Mouse (Mus musculus) forebrain, postnatal 0 days (tissue): ENCODE measurements around the gene Spg11. TPM values are rescaled to one million over a fixed set of nuclear protein-coding genes. Genes with fewer than 3 reads are reported as not detected.

Experiments
- ATAC-seq: fragments of 200-750 bp; cut with Nextera tagmentation; 2 replicates; pipeline ENCODE4 v1.8.0; 2017; ENCODE audit warnings: mild to moderate bottlenecking, moderate library complexity
- DNase-seq: peaks from one replicate; pipeline ENCODE4 v3.0.0-alpha.2; 2015
- H3K27ac ChIP-seq: fragments of 300-500 bp; sonication (generic); 2 replicates; pipeline ENCODE4 v1.5.1; 2014; ENCODE audit warnings: low read depth, mild to moderate bottlenecking, antibody characterized with exemption, low read length, moderate library complexity, mixed read lengths
- H3K27me3 ChIP-seq: fragments of 300-500 bp; sonication (generic); 2 replicates; pipeline ENCODE4 v1.6.1; 2014; ENCODE audit warnings: mild to moderate bottlenecking, low read length, mixed read lengths; ENCODE audit not compliant: insufficient read depth
- H3K36me3 ChIP-seq: fragments of 300-500 bp; sonication (generic); 2 replicates; pipeline ENCODE4 v1.6.1; 2014; ENCODE audit warnings: mild to moderate bottlenecking, moderate library complexity; ENCODE audit not compliant: insufficient read depth
- H3K4me1 ChIP-seq: fragments of 300-500 bp; sonication (generic); 2 replicates; pipeline ENCODE4 v1.6.1; 2014; ENCODE audit warnings: antibody characterized with exemption; ENCODE audit not compliant: insufficient read depth
- H3K4me2 ChIP-seq: fragments of 300-500 bp; sonication (generic); 2 replicates; pipeline ENCODE4 v1.6.1; 2014; ENCODE audit warnings: low read depth, mild to moderate bottlenecking, moderate library complexity
- H3K4me3 ChIP-seq: fragments of 300-500 bp; sonication (generic); 2 replicates; pipeline ENCODE4 v1.5.1; 2014; ENCODE audit warnings: low read depth, low read length, mixed read lengths
- H3K9ac ChIP-seq: fragments of 300-500 bp; sonication (generic); 2 replicates; pipeline ENCODE4 v1.6.1; 2014; ENCODE audit warnings: mild to moderate bottlenecking
- H3K9me3 ChIP-seq: fragments of 300-500 bp; sonication (generic); 2 replicates; pipeline ENCODE4 v1.6.1; 2016; ENCODE audit warnings: low read length
- CTCF ChIP-seq: sonication (generic); IDR thresholded peaks from 2 replicates; pipeline ENCODE4 v1.5.1; 2016; ENCODE audit warnings: antibody characterized with exemption, control low read depth, low read depth
- WGBS: fragments of 180-500 bp; shearing (Covaris S2); extraction: QIAGEN DNeasy Blood & Tissue Kit; methylation state at CpG from one replicate; pipeline ENCODE4 v1.1.7; 2014; 5-methylcytosine and 5-hydroxymethylcytosine counted together
- polyA plus RNA-seq: library from polyadenylated mRNA; unstranded; fragments of >200 nt; fragmentation: Nextera tagmentation; extraction: Ambion mirVana; gene quantifications from 2 replicates; pipeline ENCODE4 v1.2.1, GENCODE M21; 2015
- total RNA-seq: library from RNA; depleted of rRNA; stranded (reverse); fragments of >200 nt; gene quantifications from 2 replicates; pipeline ENCODE4 v1.2.3, GENCODE M21; 2014; rRNA removed

Gene Spg11
- total RNA-seq: 18.3 and 22.7 TPM in 2 replicates
- polyA plus RNA-seq: 2.7 and 4.5 TPM in 2 replicates

DNA sequence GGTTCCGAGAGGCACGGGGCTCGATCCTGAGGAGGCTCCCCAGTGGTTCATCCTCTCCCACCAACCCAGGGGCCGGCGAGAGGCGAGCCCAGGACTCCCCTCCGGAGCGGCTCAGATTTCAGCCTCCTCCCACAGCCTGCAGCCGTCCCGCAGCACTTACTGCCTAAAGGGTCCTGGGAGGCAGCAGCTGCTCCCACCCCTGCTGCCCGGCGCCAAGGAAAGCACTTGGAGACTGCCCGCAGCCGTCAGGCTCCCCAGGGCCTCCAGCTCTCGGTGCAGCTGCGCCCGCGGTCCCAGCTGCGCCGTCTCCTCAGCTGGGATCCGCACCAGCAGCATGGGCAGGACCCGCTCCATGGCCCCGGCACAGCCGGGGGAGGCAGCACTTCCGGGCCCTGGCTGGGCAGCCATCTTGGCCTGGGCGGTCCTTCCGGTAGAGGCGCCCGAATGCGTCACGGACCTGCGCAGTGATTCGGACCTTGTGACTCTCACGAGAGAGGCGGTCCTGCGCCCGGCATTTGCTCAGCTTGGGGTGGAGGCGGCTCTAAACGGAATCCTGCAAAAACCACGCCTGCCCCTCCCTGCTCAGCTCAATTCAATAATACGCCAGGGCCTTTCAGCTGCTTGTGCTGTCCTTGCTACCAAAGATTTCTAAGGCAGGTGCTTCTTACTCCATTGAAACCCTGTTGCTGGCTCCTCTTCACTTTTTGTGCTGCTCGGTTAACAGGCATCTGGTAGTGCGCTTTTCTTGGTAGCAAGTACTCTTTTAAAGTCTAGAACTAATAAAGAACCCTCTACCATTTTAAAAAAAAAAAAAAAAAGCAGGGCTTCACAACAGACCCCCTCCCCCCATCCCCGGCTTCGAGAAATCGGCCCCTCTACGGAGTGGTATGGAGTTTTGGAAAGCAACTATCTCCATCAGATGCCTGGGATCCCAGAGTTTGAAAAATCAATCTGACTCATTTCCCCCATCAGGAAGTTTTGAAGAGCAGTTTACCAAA is at the start of gene Spg11:
Gene Spg11 (minus strand): TSS at position 426 of the 998 bp plus-strand sequence.
- Histone ChIP-seq H3K9me3 (no peaks in the 10 kb centered on the region), H3K27me3 (no peaks in the 10 kb centered on the region), H3K4me2 (peak within 1 kb of the TSS; percentile 68), H3K4me3 (peak within 1 kb of the TSS; percentile 82), H3K9ac (peak within 1 kb of the TSS; percentile 96), H3K36me3 (peaks cover 11% of the 10 kb centered on the region), H3K27ac (peak within 1 kb of the TSS; percentile 94), H3K4me1 (peaks cover 7% of the 10 kb centered on the region)
- peak; percentile 99 for ATAC-seq
- peak; percentile 43 for TF ChIP-seq CTCF
- 1% methylated on average over 47 of the region's 47 CpGs for WGBS
- DNase-seq: peak; percentile 98

DNA sequence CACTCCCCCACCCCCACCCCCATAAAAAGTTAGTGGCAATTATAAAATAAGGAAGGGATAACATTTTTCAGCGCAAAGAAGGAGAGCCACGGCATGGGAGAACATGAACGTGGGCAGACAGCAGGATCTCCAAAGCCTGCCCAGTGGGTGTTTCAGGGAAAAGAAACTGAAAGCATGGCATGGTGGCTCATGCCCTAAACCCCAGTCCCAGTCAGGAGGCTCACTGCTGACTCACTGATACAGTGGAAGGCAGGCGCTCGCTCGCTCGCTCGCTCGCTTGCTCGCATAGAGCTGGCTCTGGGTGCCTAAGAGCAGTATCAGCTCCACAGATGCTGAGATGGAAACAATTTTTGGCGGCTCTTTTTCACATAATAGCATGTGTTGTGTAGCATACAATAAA is 46.1 kb upstream of the Spg11 start:
- H3K9me3 ChIP-seq: no peaks in the 10 kb centered on the region
- 80% methylated on average over 11 of the region's 11 CpGs for WGBS
- no peak for TF ChIP-seq CTCF
- no peaks in the 10 kb centered on the region for H3K36me3 ChIP-seq
- H3K4me3 ChIP-seq: no peak overlapping the region
- no peaks in the 10 kb centered on the region for H3K4me1 ChIP-seq
- H3K4me2 ChIP-seq: no peak overlapping the region
- DNase-seq: no peak
- H3K27ac ChIP-seq: no peak overlapping the region
- H3K27me3 ChIP-seq: no peaks in the 10 kb centered on the region
- ATAC-seq: no peak
- H3K9ac ChIP-seq: no peak overlapping the region

GRCm38 (mm10) chr2:122163430-122164195 is 45.4 kb upstream of the Spg11 start:
- H3K9ac ChIP-seq: no peak overlapping the region
- no peaks in the 10 kb centered on the region for H3K36me3 ChIP-seq
- no peaks in the 10 kb centered on the region for H3K9me3 ChIP-seq
- no peak overlapping the region for H3K27ac ChIP-seq
- WGBS: 72% methylated on average over 13 of the region's 13 CpGs
- no peak for TF ChIP-seq CTCF
- no peak overlapping the region for H3K4me2 ChIP-seq
- no peak overlapping the region for H3K4me3 ChIP-seq
- H3K4me1 ChIP-seq: no peaks in the 10 kb centered on the region
- ATAC-seq (no peak), DNase-seq (no peak)
- no peaks in the 10 kb centered on the region for H3K27me3 ChIP-seq

- no peaks in the 10 kb centered on the region for H3K36me3 ChIP-seq
- DNase-seq (no peak), ATAC-seq (no peak)
- H3K9me3 ChIP-seq: no peaks in the 10 kb centered on the region
- 80% methylated on average over 2 of the region's 2 CpGs for WGBS
- H3K4me2 ChIP-seq: no peak overlapping the region
- no peaks in the 10 kb centered on the region for H3K4me1 ChIP-seq
- H3K9ac ChIP-seq: no peak overlapping the region
- no peaks in the 10 kb centered on the region for H3K27me3 ChIP-seq
- no peak for TF ChIP-seq CTCF
- H3K27ac ChIP-seq: no peak overlapping the region
- no peak overlapping the region for H3K4me3 ChIP-seq
Measured at GRCm38 (mm10) chr2:122162529-122162928, 44.3 kb upstream of the Spg11 start.

- Histone ChIP-seq H3K9me3 (no peaks in the 10 kb centered on the region), H3K27me3 (no peaks in the 10 kb centered on the region), H3K4me3 (no peak overlapping the region), H3K4me2 (no peak overlapping the region), H3K36me3 (no peaks in the 10 kb centered on the region), H3K4me1 (no peaks in the 10 kb centered on the region), H3K27ac (no peak overlapping the region), H3K9ac (no peak overlapping the region)
- no peak for TF ChIP-seq CTCF
- DNase-seq (no peak), ATAC-seq (no peak)
- WGBS: 40% methylated on average over 4 of the region's 4 CpGs
Measured at GRCm38 (mm10) chr2:122161542-122161941, 43.4 kb upstream of the Spg11 start.

- no peak within 1 kb of the TSS for H3K27ac ChIP-seq
- DNase-seq: peak; percentile 76
- 45% methylated on average over 2 of the region's 2 CpGs for WGBS
- TF ChIP-seq CTCF: peak; percentile 75
- no peak within 1 kb of the TSS for H3K4me3 ChIP-seq
- no peaks in the 10 kb centered on the region for H3K27me3 ChIP-seq
- no peak within 1 kb of the TSS for H3K4me2 ChIP-seq
- H3K4me1 ChIP-seq: no peaks in the 10 kb centered on the region
- no peaks in the 10 kb centered on the region for H3K36me3 ChIP-seq
- H3K9ac ChIP-seq: no peak within 1 kb of the TSS
- H3K9me3 ChIP-seq: no peaks in the 10 kb centered on the region
- peak; percentile 72 for ATAC-seq
Measured at GRCm38 (mm10) chr2:122160680-122161079, 42.5 kb upstream of the Spg11 start, which contains the start of gene Trim69. Trim69 (plus strand) TSS chr2:122160700.
